Mouse (Mus musculus) liver, adult 2 months (tissue): ENCODE results near the gene Chkb.

ENCODE experiments used
- CTCF ChIP-seq: fragments of 200-500 bp; IDR thresholded peaks from 2 replicates; pipeline ENCODE4 v1.5.1; 2011; ENCODE audit warnings: low read depth, low read length, control low read depth
- POLR2A ChIP-seq: fragments of 200-500 bp; IDR thresholded peaks from 2 replicates; pipeline ENCODE4 v1.6.1; 2011; ENCODE audit warnings: low read length, control low read depth; ENCODE audit not compliant: insufficient read depth; ENCODE audit errors: extremely low read depth

GRCm38 (mm10) chr15:89473921-89474320, 44.2 kb upstream of the Chkb start:
- TF ChIP-seq CTCF (no peak), POLR2A (no peak)
